Mouse (Mus musculus): ENCODE measurements at regions not wholly inside any gene's neighbourhood (a gene's known extent, or its start where the extent isn't known, plus 50 kb on each side); places are given as distances from the start of the nearest gene placed in this dataset.
"Not testable (repeated sequence)": the region's sequence is repeated elsewhere in the genome, so short reads cannot be mapped to it uniquely, and the experiment has no call there.

GRCm38 (mm10) chr6:3201507-3201906 lies 197.9 kb downstream of the Samd9l start:
- not testable (repeated sequence) for DNase-seq (ENCODE audit: low spot score)

- no peak for DNase-seq (ENCODE audit: low spot score)
These were observed 198.3 kb downstream of the Samd9l start for GRCm38 (mm10) chr6:3201107-3201506.

DNA sequence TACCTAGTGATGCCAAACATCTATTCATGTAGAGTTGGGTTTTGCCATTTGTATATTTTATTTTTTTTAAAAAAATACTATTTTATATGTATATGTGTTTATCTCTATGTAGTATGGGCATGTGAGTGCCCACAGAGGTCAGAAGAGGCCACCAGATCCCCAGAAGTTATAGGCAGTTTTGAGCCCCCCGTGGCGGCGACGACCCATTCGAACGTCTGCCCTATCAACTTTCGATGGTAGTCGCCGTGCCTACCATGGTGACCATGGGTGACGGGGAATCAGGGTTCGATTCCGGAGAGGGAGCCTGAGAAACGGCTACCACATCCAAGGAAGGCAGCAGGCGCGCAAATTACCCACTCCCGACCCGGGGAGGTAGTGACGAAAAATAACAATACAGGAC lies 198.8 kb downstream of the Samd9l start:
- DNase-seq (ENCODE audit: low spot score) = not testable (repeated sequence)

- DNase-seq (ENCODE audit: low spot score) = not testable (repeated sequence)
These were observed 206.9 kb downstream of the Samd9l start for GRCm38 (mm10) chr6:3192424-3192820.

GRCm38 (mm10) chr6:3191695-3192423 lies 207.5 kb downstream of the Samd9l start:
- DNase-seq (ENCODE audit: low spot score) = not testable (repeated sequence)

- DNase-seq (ENCODE audit: low spot score) = peak; percentile 22
These were observed 215.6 kb downstream of the Samd9l start for GRCm38 (mm10) chr6:3183819-3184199.

- no peak for DNase-seq (ENCODE audit: low spot score)
These were observed 216.2 kb downstream of the Samd9l start for GRCm38 (mm10) chr6:3182889-3183818.

DNA sequence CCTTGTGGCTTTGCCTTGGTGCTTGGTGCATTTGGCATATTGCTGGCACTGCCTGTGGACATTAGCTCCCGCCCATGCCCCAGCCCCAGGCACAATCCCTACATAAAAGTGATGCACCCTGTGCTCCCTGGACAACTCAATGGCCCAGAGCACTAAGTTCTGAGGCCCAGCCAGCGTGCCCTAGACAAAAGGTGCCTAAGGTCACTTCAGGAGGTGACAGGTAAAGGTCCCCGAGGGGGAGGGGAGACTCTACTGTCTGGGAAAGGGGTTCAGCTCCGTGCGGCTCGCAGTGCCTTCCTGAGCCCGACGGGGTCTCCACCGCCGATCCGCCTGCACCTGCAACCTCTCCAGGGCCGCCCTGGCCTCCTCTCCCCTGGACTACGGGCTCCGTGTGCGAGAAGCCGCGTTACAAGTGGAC lies 216.9 kb downstream of the Samd9l start:
- DNase-seq (ENCODE audit: low spot score) = not testable (repeated sequence)

DNA sequence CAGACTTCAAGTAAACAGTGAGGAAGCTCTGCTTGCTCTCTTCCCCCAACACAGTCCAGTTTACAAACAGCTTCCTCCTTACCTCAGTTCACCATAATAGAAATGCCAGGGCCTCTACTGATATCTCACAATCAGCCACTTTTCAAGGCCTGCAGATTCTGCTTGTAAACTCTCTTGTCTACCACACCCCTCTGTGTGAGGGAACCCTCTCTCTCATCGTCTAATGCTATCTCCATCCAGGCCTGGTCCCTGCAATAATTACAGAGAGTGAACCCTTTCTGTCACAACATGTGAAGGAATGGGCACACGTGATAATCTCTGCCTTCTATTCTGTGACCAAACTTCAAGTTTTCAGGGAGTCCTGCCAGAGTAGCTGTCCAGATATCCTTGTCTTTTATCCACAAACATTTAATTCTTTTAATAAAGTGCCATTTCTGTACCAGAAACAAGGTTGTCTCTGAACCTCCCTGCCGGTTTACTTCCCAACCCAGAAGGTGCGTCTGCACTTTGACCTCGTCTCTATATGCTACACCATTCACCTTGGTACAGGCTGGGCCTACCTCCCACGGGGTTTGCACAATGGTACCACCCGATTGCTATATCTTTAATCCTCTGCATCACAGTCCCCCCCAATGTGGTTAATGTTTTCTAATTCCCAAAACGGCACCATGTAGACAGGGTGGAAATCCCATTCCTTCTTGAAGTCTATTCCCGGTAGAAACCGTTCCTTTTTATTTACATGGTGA lies 219.6 kb downstream of the Samd9l start:
- not testable (repeated sequence) for DNase-seq (ENCODE audit: low spot score)

DNA sequence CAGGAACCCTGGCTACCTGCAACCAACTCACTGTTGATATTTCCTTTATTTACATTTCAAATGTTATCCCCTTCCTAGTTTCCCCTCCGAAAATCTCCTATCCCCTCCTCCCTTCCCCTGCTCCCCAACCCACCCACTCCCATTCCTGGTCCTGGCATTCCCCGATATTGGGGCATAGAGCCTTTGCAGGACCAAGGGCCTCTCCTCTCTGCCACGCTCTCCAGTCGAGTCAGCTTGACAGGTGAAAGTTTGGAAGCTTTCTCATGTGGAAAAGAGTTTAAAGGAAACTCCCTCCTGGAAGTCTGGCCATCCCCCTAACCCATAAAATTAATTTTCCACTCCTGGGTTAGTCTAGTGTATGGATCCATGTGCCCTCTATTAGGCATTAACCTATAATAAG lies 229.9 kb downstream of the Samd9l start:
- DNase-seq (ENCODE audit: low spot score) = not testable (repeated sequence)

DNA sequence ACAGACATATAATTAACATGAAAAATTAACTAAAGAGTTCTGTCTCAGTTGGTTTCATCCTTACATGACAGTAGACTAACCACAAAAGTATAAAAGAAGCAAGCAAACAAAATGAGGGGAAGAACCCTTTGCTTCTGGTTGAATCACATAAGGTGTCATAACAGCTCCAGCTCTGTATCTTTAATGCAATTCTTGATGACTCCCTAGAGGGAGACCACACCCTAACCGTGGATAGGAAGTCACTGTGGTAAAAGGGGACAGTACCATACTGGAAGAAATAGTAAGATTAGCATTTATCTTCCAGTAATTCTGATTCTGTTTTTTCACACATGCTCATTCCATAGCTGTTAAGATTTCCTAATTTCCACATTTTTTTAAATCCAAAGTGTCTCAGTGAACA lies 233.2 kb downstream of the Samd9l start:
- DNase-seq (ENCODE audit: low spot score) = not testable (repeated sequence)

- not testable (repeated sequence) for DNase-seq (ENCODE audit: low spot score)
These were observed 247.5 kb downstream of the Samd9l start for GRCm38 (mm10) chr6:3151901-3152300.

DNA sequence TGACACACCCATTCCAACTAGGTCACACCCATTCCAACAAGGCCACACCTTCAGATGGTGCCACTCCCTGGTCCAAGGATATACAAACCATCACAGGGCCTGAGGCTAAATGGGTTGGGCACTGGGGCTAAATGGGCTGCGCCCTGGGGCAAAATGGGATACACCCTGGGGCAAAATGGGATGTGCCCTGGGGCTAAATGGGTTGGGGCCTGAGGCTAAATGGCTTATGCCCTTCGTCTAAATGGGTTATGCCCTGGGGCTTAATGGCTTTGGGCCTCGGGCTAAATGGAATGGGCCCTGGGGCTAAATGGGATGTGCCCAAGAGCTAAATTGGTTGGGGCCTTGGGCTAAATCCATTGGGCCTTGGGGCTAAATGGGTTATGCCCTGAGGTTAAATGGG lies 261.5 kb downstream of the Samd9l start:
- not testable (repeated sequence) for DNase-seq (ENCODE audit: low spot score)

GRCm38 (mm10) chr6:3133763-3134162 lies 265.6 kb downstream of the Samd9l start:
- DNase-seq (ENCODE audit: low spot score) = not testable (repeated sequence)

DNA sequence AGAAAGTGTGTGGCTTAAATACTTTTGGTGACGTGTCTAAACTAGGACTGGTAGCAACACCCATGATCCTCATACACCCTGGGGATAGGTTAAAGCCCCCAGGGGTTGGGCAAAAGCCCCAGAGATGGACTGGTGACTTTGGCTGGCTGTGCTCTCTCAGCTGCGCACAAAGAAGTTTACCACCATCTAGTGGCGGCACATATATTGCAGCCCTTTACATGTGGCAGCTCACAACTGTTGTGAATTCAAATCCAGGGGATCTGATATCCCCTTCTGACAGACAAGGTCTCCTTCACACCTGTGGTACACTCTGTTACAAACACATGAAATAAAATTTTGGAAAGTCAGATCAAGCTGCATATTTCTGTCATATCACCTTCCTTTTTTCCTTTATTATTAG lies 283.1 kb downstream of the Samd9l start:
- not testable (repeated sequence) for DNase-seq (ENCODE audit: low spot score)
